Mouse (Mus musculus): ENCODE data around the gene Olfr826. TPM values are rescaled to one million over a fixed set of nuclear protein-coding genes. Genes with fewer than 3 reads are reported as not detected.
A peak's percentile ranks its signal among the peaks of the same experiment; 100 is the strongest.

The Olfr826 gene
- not detected in 2 replicates for polyA plus RNA-seq (2015; fragmentation: Nextera tagmentation; extraction: Ambion mirVana)

GRCm38 (mm10) chr10:130184086-130184485 lies at the start of gene Olfr826:
TSS of gene Olfr826 (minus strand) at chr10:130184186.
- Histone ChIP-seq H3K4me3 (ENCODE audit: low read depth, low read length) (no peak within 1 kb of the TSS), H3K27me3 (ENCODE audit: control insufficient read depth, insufficient read depth, low read depth, low read length) (no peaks in the 10 kb centered on the region), H3K4me1 (ENCODE audit: control insufficient read depth, insufficient read depth, low read length) (no peaks in the 10 kb centered on the region), H3K4me2 (ENCODE audit: low read length) (no peak within 1 kb of the TSS), H3K27ac (ENCODE audit: low read length) (no peak within 1 kb of the TSS), H3K9me3 (replicated peaks; ENCODE audit: control insufficient read depth, low read length, poor library complexity, severe bottlenecking) (no peaks in the 10 kb centered on the region), H3K9ac (ENCODE audit: low read depth, low read length) (no peak within 1 kb of the TSS), H3K36me3 (ENCODE audit: control insufficient read depth, insufficient read depth, low read length) (no peaks in the 10 kb centered on the region)
- WGBS: 79% methylated on average over 1 of the region's 1 CpGs
- no peak for ATAC-seq

GRCm38 (mm10) chr10:130232117-130232516 lies 48.1 kb upstream of the Olfr826 start:
- H3K27me3 ChIP-seq (ENCODE audit: control insufficient read depth, insufficient read depth, low read depth, low read length): no peaks in the 10 kb centered on the region
- ATAC-seq: no peak
- H3K4me3 ChIP-seq (ENCODE audit: low read depth, low read length): no peak overlapping the region
- H3K4me2 ChIP-seq (ENCODE audit: low read length): no peak overlapping the region
- no peaks in the 10 kb centered on the region for H3K36me3 ChIP-seq (ENCODE audit: control insufficient read depth, insufficient read depth, low read length)
- no peaks in the 10 kb centered on the region for H3K9me3 ChIP-seq (replicated peaks; ENCODE audit: control insufficient read depth, low read length, poor library complexity, severe bottlenecking)
- WGBS: 59% methylated on average over 1 of the region's 1 CpGs
- H3K9ac ChIP-seq (ENCODE audit: low read depth, low read length): no peak overlapping the region
- H3K4me1 ChIP-seq (ENCODE audit: control insufficient read depth, insufficient read depth, low read length): no peaks in the 10 kb centered on the region
- H3K27ac ChIP-seq (ENCODE audit: low read length): no peak overlapping the region

GRCm38 (mm10) chr10:130229584-130229983 lies 45.6 kb upstream of the Olfr826 start:
- no peaks in the 10 kb centered on the region for H3K36me3 ChIP-seq (ENCODE audit: control insufficient read depth, insufficient read depth, low read length)
- no peaks in the 10 kb centered on the region for H3K4me1 ChIP-seq (ENCODE audit: control insufficient read depth, insufficient read depth, low read length)
- WGBS: 89% methylated on average over 5 of the region's 5 CpGs
- no peak overlapping the region for H3K9ac ChIP-seq (ENCODE audit: low read depth, low read length)
- no peak overlapping the region for H3K4me3 ChIP-seq (ENCODE audit: low read depth, low read length)
- no peaks in the 10 kb centered on the region for H3K27me3 ChIP-seq (ENCODE audit: control insufficient read depth, insufficient read depth, low read depth, low read length)
- no peak overlapping the region for H3K4me2 ChIP-seq (ENCODE audit: low read length)
- ATAC-seq: no peak
- no peaks in the 10 kb centered on the region for H3K9me3 ChIP-seq (replicated peaks; ENCODE audit: control insufficient read depth, low read length, poor library complexity, severe bottlenecking)
- H3K27ac ChIP-seq (ENCODE audit: low read length): no peak overlapping the region

GRCm38 (mm10) chr10:130228246-130228645 lies 44.3 kb upstream of the Olfr826 start:
- peak; percentile 99 for ATAC-seq
- 0% methylated on average over 1 of the region's 1 CpGs for WGBS
- Histone ChIP-seq H3K27me3 (ENCODE audit: control insufficient read depth, insufficient read depth, low read depth, low read length) (no peaks in the 10 kb centered on the region), H3K9ac (ENCODE audit: low read depth, low read length) (no peak overlapping the region), H3K4me3 (ENCODE audit: low read depth, low read length) (no peak overlapping the region), H3K4me1 (ENCODE audit: control insufficient read depth, insufficient read depth, low read length) (no peaks in the 10 kb centered on the region), H3K36me3 (ENCODE audit: control insufficient read depth, insufficient read depth, low read length) (no peaks in the 10 kb centered on the region), H3K4me2 (ENCODE audit: low read length) (no peak overlapping the region), H3K9me3 (replicated peaks; ENCODE audit: control insufficient read depth, low read length, poor library complexity, severe bottlenecking) (no peaks in the 10 kb centered on the region), H3K27ac (ENCODE audit: low read length) (no peak overlapping the region)

- 91% methylated on average over 3 of the region's 3 CpGs for WGBS
- Histone ChIP-seq H3K4me1 (ENCODE audit: control insufficient read depth, insufficient read depth, low read length) (no peaks in the 10 kb centered on the region), H3K9ac (ENCODE audit: low read depth, low read length) (no peak overlapping the region), H3K4me3 (ENCODE audit: low read depth, low read length) (no peak overlapping the region), H3K4me2 (ENCODE audit: low read length) (no peak overlapping the region), H3K36me3 (ENCODE audit: control insufficient read depth, insufficient read depth, low read length) (no peaks in the 10 kb centered on the region), H3K27me3 (ENCODE audit: control insufficient read depth, insufficient read depth, low read depth, low read length) (no peaks in the 10 kb centered on the region), H3K27ac (ENCODE audit: low read length) (no peak overlapping the region), H3K9me3 (replicated peaks; ENCODE audit: control insufficient read depth, low read length, poor library complexity, severe bottlenecking) (no peaks in the 10 kb centered on the region)
- ATAC-seq: no peak
These were observed 41.0 kb upstream of the Olfr826 start for GRCm38 (mm10) chr10:130225034-130225433.

GRCm38 (mm10) chr10:130214303-130214702 lies 30.3 kb upstream of the Olfr826 start, which contains the start of gene Olfr827:
TSS of gene Olfr827 (minus strand) at chr10:130214403.
- H3K9ac ChIP-seq (ENCODE audit: low read depth, low read length): no peak within 1 kb of the TSS
- H3K9me3 ChIP-seq (replicated peaks; ENCODE audit: control insufficient read depth, low read length, poor library complexity, severe bottlenecking): no peaks in the 10 kb centered on the region
- no peak for ATAC-seq
- 94% methylated on average over 1 of the region's 1 CpGs for WGBS
- H3K27ac ChIP-seq (ENCODE audit: low read length): no peak within 1 kb of the TSS
- no peaks in the 10 kb centered on the region for H3K36me3 ChIP-seq (ENCODE audit: control insufficient read depth, insufficient read depth, low read length)
- no peak within 1 kb of the TSS for H3K4me3 ChIP-seq (ENCODE audit: low read depth, low read length)
- no peaks in the 10 kb centered on the region for H3K4me1 ChIP-seq (ENCODE audit: control insufficient read depth, insufficient read depth, low read length)
- H3K27me3 ChIP-seq (ENCODE audit: control insufficient read depth, insufficient read depth, low read depth, low read length): no peaks in the 10 kb centered on the region
- no peak within 1 kb of the TSS for H3K4me2 ChIP-seq (ENCODE audit: low read length)

GRCm38 (mm10) chr10:130166666-130167065 lies 17.3 kb downstream of the Olfr826 start, which contains the start of gene Olfr825:
TSS of gene Olfr825 (minus strand) at chr10:130166766.
- Histone ChIP-seq H3K9ac (ENCODE audit: low read depth, low read length) (no peak within 1 kb of the TSS), H3K27ac (ENCODE audit: low read length) (no peak within 1 kb of the TSS), H3K27me3 (ENCODE audit: control insufficient read depth, insufficient read depth, low read depth, low read length) (no peaks in the 10 kb centered on the region), H3K9me3 (replicated peaks; ENCODE audit: control insufficient read depth, low read length, poor library complexity, severe bottlenecking) (no peaks in the 10 kb centered on the region), H3K4me3 (ENCODE audit: low read depth, low read length) (no peak within 1 kb of the TSS), H3K4me2 (ENCODE audit: low read length) (no peak within 1 kb of the TSS), H3K36me3 (ENCODE audit: control insufficient read depth, insufficient read depth, low read length) (no peaks in the 10 kb centered on the region), H3K4me1 (ENCODE audit: control insufficient read depth, insufficient read depth, low read length) (no peaks in the 10 kb centered on the region)
- ATAC-seq: no peak

DNA sequence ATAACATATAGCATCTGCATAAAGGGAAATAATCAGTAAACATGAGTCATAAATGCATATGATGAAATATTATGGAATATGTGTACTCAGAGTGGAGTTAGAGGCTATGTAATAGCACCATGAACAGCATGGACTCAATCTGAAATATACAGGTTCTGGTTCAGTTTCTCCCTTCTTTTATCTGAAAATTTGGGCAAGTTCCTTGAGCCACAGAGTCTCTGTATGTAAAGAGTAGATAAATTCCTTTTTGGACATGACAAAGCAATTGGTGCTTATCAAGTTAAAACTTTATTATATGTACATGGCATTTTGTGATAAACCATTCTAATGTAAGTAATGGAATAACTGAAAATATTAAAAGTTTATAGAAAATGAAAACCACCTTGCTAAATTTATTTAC lies 18.8 kb downstream of the Olfr826 start:
- no peak overlapping the region for H3K27ac ChIP-seq (ENCODE audit: low read length)
- H3K36me3 ChIP-seq (ENCODE audit: control insufficient read depth, insufficient read depth, low read length): no peaks in the 10 kb centered on the region
- no peaks in the 10 kb centered on the region for H3K9me3 ChIP-seq (replicated peaks; ENCODE audit: control insufficient read depth, low read length, poor library complexity, severe bottlenecking)
- no peaks in the 10 kb centered on the region for H3K27me3 ChIP-seq (ENCODE audit: control insufficient read depth, insufficient read depth, low read depth, low read length)
- H3K4me2 ChIP-seq (ENCODE audit: low read length): no peak overlapping the region
- H3K9ac ChIP-seq (ENCODE audit: low read depth, low read length): no peak overlapping the region
- H3K4me1 ChIP-seq (ENCODE audit: control insufficient read depth, insufficient read depth, low read length): no peaks in the 10 kb centered on the region
- H3K4me3 ChIP-seq (ENCODE audit: low read depth, low read length): no peak overlapping the region
- ATAC-seq: no peak

GRCm38 (mm10) chr10:130144121-130144520 lies 39.9 kb downstream of the Olfr826 start:
- no peak overlapping the region for H3K9ac ChIP-seq (ENCODE audit: low read depth, low read length)
- H3K9me3 ChIP-seq (replicated peaks; ENCODE audit: control insufficient read depth, low read length, poor library complexity, severe bottlenecking): no peaks in the 10 kb centered on the region
- H3K27me3 ChIP-seq (ENCODE audit: control insufficient read depth, insufficient read depth, low read depth, low read length): no peaks in the 10 kb centered on the region
- 88% methylated on average over 5 of the region's 5 CpGs for WGBS
- ATAC-seq: no peak
- no peaks in the 10 kb centered on the region for H3K4me1 ChIP-seq (ENCODE audit: control insufficient read depth, insufficient read depth, low read length)
- H3K36me3 ChIP-seq (ENCODE audit: control insufficient read depth, insufficient read depth, low read length): no peaks in the 10 kb centered on the region
- H3K27ac ChIP-seq (ENCODE audit: low read length): no peak overlapping the region
- no peak overlapping the region for H3K4me2 ChIP-seq (ENCODE audit: low read length)
- H3K4me3 ChIP-seq (ENCODE audit: low read depth, low read length): no peak overlapping the region
